Mouse (Mus musculus) MEL (cell line): ENCODE results near the gene Nr3c2.

Experiments used
- BHLHE40 ChIP-seq: IDR thresholded peaks from 2 replicates; pipeline ENCODE4 v1.6.1; 2012; ENCODE audit warnings: low read depth, mild to moderate bottlenecking, inconsistent platforms, low read length, improper control_type of control experiment, borderline replicate concordance
- CHD1 ChIP-seq: IDR thresholded peaks from 2 replicates; pipeline ENCODE4 v1.6.1; 2012; ENCODE audit warnings: low read depth, mild to moderate bottlenecking, inconsistent platforms, low read length, improper control_type of control experiment
- CTCF ChIP-seq, 3 experiments: IDR thresholded peaks in 2 of 3; conservative IDR thresholded peaks in 1 of 3; 2 replicates each; pipeline ENCODE4 v1.5.1; 2011 to 2012; ENCODE audit warnings: low read length in 3 of 3, low read depth in 2 of 3, mild to moderate bottlenecking in 2 of 3, improper control_type of control experiment in 1 of 3, inconsistent platforms in 1 of 3, mixed read lengths in 1 of 3, moderate library complexity in 1 of 3; ENCODE audit not compliant: control insufficient read depth in 1 of 3, insufficient read depth in 1 of 3, poor library complexity in 1 of 3, severe bottlenecking in 1 of 3
- NRF1 ChIP-seq: IDR thresholded peaks from 2 replicates; pipeline ENCODE4 v1.6.1; 2014; ENCODE audit warnings: low read depth, mild to moderate bottlenecking, inconsistent platforms, low read length, improper control_type of control experiment, moderate library complexity; ENCODE audit not compliant: poor library complexity, insufficient read depth, severe bottlenecking
- POLR2A ChIP-seq, 2 experiments: IDR thresholded peaks; 2 replicates each; pipeline ENCODE4 v1.6.1; 2011 to 2012; ENCODE audit warnings: low read length in 2 of 2, mild to moderate bottlenecking in 2 of 2, control low read depth in 1 of 2, improper control_type of control experiment in 1 of 2, low read depth in 1 of 2, moderate library complexity in 1 of 2; ENCODE audit not compliant: control insufficient read depth in 1 of 2, insufficient read depth in 1 of 2, poor library complexity in 1 of 2
- TAL1 ChIP-seq: IDR thresholded peaks from 2 replicates; pipeline ENCODE4 v1.6.1; 2012; ENCODE audit warnings: mild to moderate bottlenecking, inconsistent platforms, low read length, moderate library complexity, mixed read lengths
- ZC3H11A ChIP-seq: IDR thresholded peaks from 2 replicates; pipeline ENCODE4 v1.6.1; 2012; ENCODE audit warnings: low read depth, mild to moderate bottlenecking, inconsistent platforms, low read length, improper control_type of control experiment

DNA sequence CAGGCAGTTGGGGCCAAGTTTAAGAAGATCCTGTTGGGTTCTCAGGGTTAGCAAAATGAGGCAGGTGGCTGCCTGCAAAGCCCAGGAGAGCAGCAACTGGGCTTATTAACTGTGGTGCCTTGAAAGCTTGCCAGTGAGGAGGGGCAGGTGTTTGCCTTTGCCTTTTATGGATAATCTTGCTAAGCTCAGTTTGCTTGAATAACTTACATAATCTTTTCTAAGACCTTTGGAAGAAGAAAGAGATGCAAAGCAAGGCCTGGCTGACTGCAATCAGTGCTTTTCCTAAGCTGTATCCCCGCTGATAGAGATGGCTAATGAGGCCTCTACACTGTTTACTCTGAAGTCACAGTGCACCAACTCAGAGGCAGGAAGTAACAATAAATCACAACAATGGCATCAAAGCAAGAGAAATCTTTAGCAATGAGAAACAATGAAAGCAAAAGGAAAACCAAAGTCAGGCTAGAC lies 368.7 kb downstream of the Nr3c2 start:
- TF ChIP-seq NRF1 (no peak), POLR2A (IDR thresholded peaks at IDR 0.05; ENCODE audit: control insufficient read depth in 1 of 2, insufficient read depth in 1 of 2, low read depth in 1 of 2, low read length in 2 of 2, poor library complexity in 1 of 2) (no peak), TAL1 (no peak), CHD1 (no peak), CTCF (IDR thresholded peaks at IDR 0.05 in 2 of 3, conservative IDR thresholded peaks at IDR 0.05 in 1 of 3; ENCODE audit: control insufficient read depth in 1 of 3, insufficient read depth in 1 of 3, low read depth in 2 of 3, low read length in 3 of 3, poor library complexity in 1 of 3, severe bottlenecking in 1 of 3) (no peak), ZC3H11A (no peak), BHLHE40 (no peak)
